Mouse (Mus musculus): ENCODE measurements around the gene Prss45. TPM values are rescaled to one million over a fixed set of nuclear protein-coding genes. Genes with fewer than 3 reads are reported as not detected.
A peak's percentile ranks its signal among the peaks of the same experiment; 100 is the strongest.

Prss45 gene
- polyA plus RNA-seq, 1 experiment = not detected

DNA sequence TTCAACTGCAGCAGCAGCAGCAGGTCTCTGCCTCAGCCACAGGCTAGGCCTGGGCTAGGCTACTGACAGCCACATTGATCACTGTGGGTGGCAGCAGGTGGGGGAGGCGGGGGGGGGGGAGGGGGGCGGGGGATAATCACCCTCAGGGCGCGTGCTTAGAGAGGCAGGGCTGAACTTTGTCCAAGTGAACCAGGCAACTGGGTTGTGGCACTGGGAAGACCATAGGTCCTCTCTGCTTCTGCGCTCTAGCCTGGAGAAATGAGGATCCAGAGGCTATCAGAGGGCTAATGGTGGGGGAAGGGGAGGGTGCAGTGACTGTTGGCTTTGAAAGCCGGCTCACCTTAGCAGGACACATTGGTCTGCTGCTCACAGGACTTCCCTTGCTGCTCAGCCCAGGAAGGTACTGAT lies 40.9 kb downstream of the Prss45 start:
- DNase-seq = peak; percentile 80
- TF ChIP-seq POLR2A (IDR thresholded peaks at IDR 0.05; ENCODE audit: low read depth, low read length) (no peak), CTCF (conservative IDR thresholded peaks at IDR 0.05; ENCODE audit: insufficient read depth, insufficient read length, low read depth, low read length) (no peak)
- Histone ChIP-seq H3K36me3 (ENCODE audit: control insufficient read depth, insufficient read depth, low read length) (no peaks in the 10 kb centered on the region), H3K4me3 (ENCODE audit: insufficient read depth, low read depth, low read length) (no peak overlapping the region), H3K4me1 (ENCODE audit: control insufficient read depth, insufficient read depth, low read length) (peaks cover 19% of the 10 kb centered on the region), H3K27me3 (replicated peaks; ENCODE audit: control insufficient read depth, insufficient read depth, low read length) (no peaks in the 10 kb centered on the region), H3K27ac (ENCODE audit: insufficient read depth, low read depth, low read length) (peak overlapping the region; percentile 25; the same call in 1 of the 2 replicates)
- WGBS = 35% methylated on average over 6 of the region's 6 CpGs

DNA sequence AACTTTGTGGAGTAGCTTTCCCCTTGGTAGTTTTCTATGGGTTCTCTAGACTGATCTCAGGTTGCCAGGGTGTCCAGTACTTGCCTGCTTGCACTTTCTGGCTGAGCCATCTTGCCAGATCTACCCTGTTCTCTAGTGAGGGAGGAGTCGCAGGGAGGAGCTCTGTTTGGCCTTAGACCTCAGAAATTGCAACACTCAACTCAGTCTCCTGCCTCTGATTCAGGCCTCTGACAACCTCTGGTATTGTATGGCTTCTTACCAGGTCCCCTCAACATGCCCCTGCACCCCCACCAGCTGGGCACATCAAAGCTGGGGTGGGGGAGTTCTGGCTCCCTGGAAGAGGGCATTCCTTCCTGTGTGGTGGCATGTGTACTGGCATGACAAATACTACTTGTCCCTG lies 43.0 kb downstream of the Prss45 start:
- Histone ChIP-seq H3K36me3 (ENCODE audit: control insufficient read depth, insufficient read depth, low read length) (no peaks in the 10 kb centered on the region), H3K27me3 (replicated peaks; ENCODE audit: control insufficient read depth, insufficient read depth, low read length) (no peaks in the 10 kb centered on the region), H3K4me3 (ENCODE audit: insufficient read depth, low read depth, low read length) (no peak overlapping the region), H3K4me1 (ENCODE audit: control insufficient read depth, insufficient read depth, low read length) (peaks cover 24% of the 10 kb centered on the region), H3K27ac (ENCODE audit: insufficient read depth, low read depth, low read length) (peak overlapping the region; percentile 26; the same call in 1 of the 2 replicates)
- 48% methylated on average over 1 of the region's 1 CpGs for WGBS
- peak; percentile 67 for DNase-seq
- TF ChIP-seq POLR2A (IDR thresholded peaks at IDR 0.05; ENCODE audit: low read depth, low read length) = no peak
- TF ChIP-seq CTCF (conservative IDR thresholded peaks at IDR 0.05; ENCODE audit: insufficient read depth, insufficient read length, low read depth, low read length) = no peak

DNA sequence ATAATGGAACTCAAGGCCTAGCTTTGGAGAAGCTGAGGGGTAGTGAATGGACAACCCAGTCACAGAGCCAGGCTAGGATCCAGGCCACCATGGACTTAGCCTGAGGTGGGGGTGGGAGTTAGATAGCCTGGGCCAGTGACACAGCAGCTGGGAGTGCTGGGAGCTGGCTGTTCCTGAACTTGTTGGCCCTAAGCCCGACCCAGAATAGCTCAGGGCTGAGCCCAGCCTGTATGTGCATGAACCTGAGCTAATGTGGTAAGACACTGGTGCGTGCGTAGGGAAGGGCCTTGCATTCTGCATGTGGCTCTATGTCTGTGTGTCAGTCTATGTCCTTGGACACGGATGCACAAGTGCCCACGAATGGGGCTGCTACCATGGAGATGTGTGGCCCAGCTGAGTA lies 43.5 kb downstream of the Prss45 start:
- TF ChIP-seq POLR2A (IDR thresholded peaks at IDR 0.05; ENCODE audit: low read depth, low read length) = no peak
- no peak for TF ChIP-seq CTCF (conservative IDR thresholded peaks at IDR 0.05; ENCODE audit: insufficient read depth, insufficient read length, low read depth, low read length)
- peak overlapping the region; percentile 12; the same call in 1 of the 2 replicates for H3K27ac ChIP-seq (ENCODE audit: insufficient read depth, low read depth, low read length)
- H3K4me1 ChIP-seq (ENCODE audit: control insufficient read depth, insufficient read depth, low read length) = peaks cover 24% of the 10 kb centered on the region
- WGBS = 53% methylated on average over 5 of the region's 5 CpGs
- no peaks in the 10 kb centered on the region for H3K27me3 ChIP-seq (replicated peaks; ENCODE audit: control insufficient read depth, insufficient read depth, low read length)
- no peaks in the 10 kb centered on the region for H3K36me3 ChIP-seq (ENCODE audit: control insufficient read depth, insufficient read depth, low read length)
- DNase-seq = peak; percentile 91
- H3K4me3 ChIP-seq (ENCODE audit: insufficient read depth, low read depth, low read length) = no peak overlapping the region

DNA sequence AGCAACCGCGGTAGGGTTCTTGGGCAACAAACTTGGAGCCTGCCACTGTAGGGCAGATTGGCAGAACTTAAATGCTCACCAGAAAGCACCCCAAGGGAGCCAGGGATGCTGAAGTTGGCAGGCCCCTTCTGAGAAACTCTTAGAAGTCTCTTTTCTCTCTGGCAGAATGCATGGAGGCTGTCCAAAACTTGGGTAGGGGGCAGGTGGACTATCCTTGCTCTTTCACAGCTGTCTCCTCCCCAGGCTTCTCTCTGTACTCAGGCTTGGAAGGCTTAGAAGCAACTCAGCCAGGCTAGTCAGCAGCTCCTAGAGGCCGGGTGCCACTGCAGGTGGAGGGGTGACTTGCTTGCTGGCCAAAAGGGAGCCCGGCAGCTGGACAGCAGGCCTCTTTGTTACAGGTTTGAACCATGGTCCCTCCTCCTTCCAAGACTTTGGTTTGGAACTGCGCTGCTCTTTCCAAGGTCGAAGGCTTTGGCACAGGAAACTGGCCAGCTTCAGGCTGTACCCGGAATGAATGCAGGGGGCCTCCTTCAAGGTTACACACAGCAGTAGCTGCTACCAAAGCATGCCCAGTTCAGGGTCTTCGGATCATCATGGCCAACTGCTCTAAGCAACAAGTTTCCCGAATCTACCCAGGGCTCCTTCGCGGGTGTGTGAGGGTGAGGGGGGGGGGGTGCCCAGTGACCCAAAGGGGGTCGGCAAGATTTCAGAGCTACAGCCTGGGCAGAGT lies 45.0 kb downstream of the Prss45 start, which contains the start of gene Als2cl:
Gene Als2cl (plus strand): TSS at position 680 of the 730 bp plus-strand sequence.
- Histone ChIP-seq H3K27me3 (replicated peaks; ENCODE audit: control insufficient read depth, insufficient read depth, low read length) (no peaks in the 10 kb centered on the region), H3K4me3 (ENCODE audit: insufficient read depth, low read depth, low read length) (peak within 1 kb of the TSS; percentile 75), H3K4me1 (ENCODE audit: control insufficient read depth, insufficient read depth, low read length) (peaks cover 24% of the 10 kb centered on the region), H3K36me3 (ENCODE audit: control insufficient read depth, insufficient read depth, low read length) (no peaks in the 10 kb centered on the region), H3K27ac (ENCODE audit: insufficient read depth, low read depth, low read length) (peak within 1 kb of the TSS; percentile 97)
- WGBS = 8% methylated on average over 12 of the region's 12 CpGs
- TF ChIP-seq CTCF (conservative IDR thresholded peaks at IDR 0.05; ENCODE audit: insufficient read depth, insufficient read length, low read depth, low read length) (no peak), POLR2A (IDR thresholded peaks at IDR 0.05; ENCODE audit: low read depth, low read length) (no peak)
- peak; percentile 89 for DNase-seq

DNA sequence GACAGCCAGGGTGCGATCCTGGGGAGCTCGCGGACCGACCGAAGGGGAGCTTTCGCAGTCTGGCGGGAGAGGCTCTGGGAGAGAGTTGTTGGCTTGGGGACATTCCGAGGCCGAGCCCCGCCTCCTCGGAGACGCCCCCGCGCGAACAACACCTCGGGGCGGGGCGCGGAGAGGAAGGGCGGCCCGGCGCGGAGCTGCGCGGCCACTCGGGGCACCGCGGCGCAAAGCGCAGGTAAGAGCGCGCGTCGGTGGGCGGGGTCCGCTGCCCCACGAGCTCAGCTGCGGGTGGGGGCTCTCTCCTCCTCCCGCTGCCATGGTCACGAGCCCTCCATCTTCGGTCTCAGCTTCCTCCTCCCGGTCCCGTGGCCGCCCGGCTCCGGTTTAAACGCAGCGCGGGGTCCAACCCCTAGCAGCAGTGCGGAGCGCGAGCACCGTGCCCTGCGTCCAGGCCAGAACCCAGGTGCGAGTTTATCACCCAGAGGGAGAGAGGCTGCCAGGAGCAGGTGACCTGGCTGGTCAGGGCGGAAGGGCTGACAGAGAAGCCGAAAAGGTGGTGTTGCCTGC lies 45.7 kb downstream of the Prss45 start, which contains the start of gene Tmie:
Gene Tmie (minus strand): TSS at position 116 of the 564 bp plus-strand sequence.
- peak; percentile 84 for TF ChIP-seq POLR2A (IDR thresholded peaks at IDR 0.05; ENCODE audit: low read depth, low read length)
- TF ChIP-seq CTCF (conservative IDR thresholded peaks at IDR 0.05; ENCODE audit: insufficient read depth, insufficient read length, low read depth, low read length) = no peak
- Histone ChIP-seq H3K27me3 (replicated peaks; ENCODE audit: control insufficient read depth, insufficient read depth, low read length) (no peaks in the 10 kb centered on the region), H3K4me3 (ENCODE audit: insufficient read depth, low read depth, low read length) (peak within 1 kb of the TSS; percentile 75), H3K4me1 (ENCODE audit: control insufficient read depth, insufficient read depth, low read length) (peaks cover 24% of the 10 kb centered on the region), H3K36me3 (ENCODE audit: control insufficient read depth, insufficient read depth, low read length) (no peaks in the 10 kb centered on the region), H3K27ac (ENCODE audit: insufficient read depth, low read depth, low read length) (peak within 1 kb of the TSS; percentile 97)
- peak; percentile 94 for DNase-seq
- under 1% methylated on average over 51 of the region's 57 CpGs for WGBS

DNA sequence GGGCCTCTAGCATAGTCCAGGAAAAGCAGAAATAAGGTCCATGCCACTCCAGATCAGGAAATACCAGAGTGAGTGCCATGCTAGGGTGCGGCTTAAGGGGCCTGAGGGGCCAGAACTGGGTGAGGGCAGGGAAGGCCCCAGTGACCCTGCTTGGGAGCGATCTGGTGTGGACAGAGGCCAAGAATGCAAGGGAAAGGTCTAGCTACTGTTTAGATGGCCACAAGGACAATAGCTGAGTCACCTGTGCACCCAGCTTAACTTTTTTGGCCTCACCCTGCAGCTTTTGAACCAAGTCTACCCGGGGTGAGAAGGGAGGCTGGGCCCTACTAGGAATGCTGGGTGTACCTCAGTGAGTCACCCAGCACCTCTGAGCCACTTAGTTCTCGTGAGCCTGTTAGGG lies 46.4 kb downstream of the Prss45 start:
- H3K27ac ChIP-seq (ENCODE audit: insufficient read depth, low read depth, low read length) = peak overlapping the region; percentile 91
- 29% methylated on average over 4 of the region's 4 CpGs for whole genome bisulfite sequencing
- peaks cover 24% of the 10 kb centered on the region for H3K4me1 ChIP-seq (ENCODE audit: control insufficient read depth, insufficient read depth, low read length)
- no peaks in the 10 kb centered on the region for H3K36me3 ChIP-seq (ENCODE audit: control insufficient read depth, insufficient read depth, low read length)
- H3K4me3 ChIP-seq (ENCODE audit: insufficient read depth, low read depth, low read length) = peak overlapping the region; percentile 75
- TF ChIP-seq POLR2A (IDR thresholded peaks at IDR 0.05; ENCODE audit: low read depth, low read length) = no peak
- TF ChIP-seq CTCF (conservative IDR thresholded peaks at IDR 0.05; ENCODE audit: insufficient read depth, insufficient read length, low read depth, low read length) = 0 out of 2 replicates have a peak, but pooled peaks have one; percentile 1
- DNase-seq = peak; percentile 66
- no peaks in the 10 kb centered on the region for H3K27me3 ChIP-seq (replicated peaks; ENCODE audit: control insufficient read depth, insufficient read depth, low read length)

DNA sequence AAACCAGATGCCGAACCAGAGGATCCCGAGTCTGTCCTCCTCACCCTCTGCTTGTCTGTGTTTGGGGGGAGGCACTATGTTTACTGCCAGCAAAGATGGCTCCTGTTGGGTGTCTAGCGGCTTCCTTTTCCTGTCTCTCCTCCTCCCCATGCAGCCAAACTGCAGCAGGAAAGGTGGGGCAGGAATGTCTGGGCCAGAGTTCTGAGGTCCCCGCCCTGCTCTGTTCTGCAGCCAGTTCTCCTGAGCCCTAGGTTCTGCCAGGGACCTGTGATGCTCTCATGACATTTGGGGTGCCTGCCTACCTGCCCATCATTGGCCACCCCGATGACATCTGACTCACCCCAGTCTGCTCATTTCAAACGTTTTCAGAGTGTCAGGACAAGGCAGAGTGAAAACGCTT lies 47.6 kb downstream of the Prss45 start:
- H3K36me3 ChIP-seq (ENCODE audit: control insufficient read depth, insufficient read depth, low read length) = no peaks in the 10 kb centered on the region
- H3K27ac ChIP-seq (ENCODE audit: insufficient read depth, low read depth, low read length) = peak overlapping the region; percentile 91
- H3K4me3 ChIP-seq (ENCODE audit: insufficient read depth, low read depth, low read length) = peak overlapping the region; percentile 13; the same call in 1 of the 2 replicates
- peak; percentile 79 for DNase-seq
- 70% methylated on average over 7 of the region's 7 CpGs for WGBS
- H3K27me3 ChIP-seq (replicated peaks; ENCODE audit: control insufficient read depth, insufficient read depth, low read length) = no peaks in the 10 kb centered on the region
- H3K4me1 ChIP-seq (ENCODE audit: control insufficient read depth, insufficient read depth, low read length) = peaks cover 20% of the 10 kb centered on the region
- TF ChIP-seq POLR2A (IDR thresholded peaks at IDR 0.05; ENCODE audit: low read depth, low read length) (no peak), CTCF (conservative IDR thresholded peaks at IDR 0.05; ENCODE audit: insufficient read depth, insufficient read length, low read depth, low read length) (no peak)

All from kidney, adult 2 months (tissue).